Mouse (Mus musculus): Measurements from ENCODE around the gene Epn3.

The Epn3 gene

GRCm38 (mm10) chr11:94495415-94495814 is 4.4 kb downstream of the Epn3 start:
- no peak for DNase-seq

- no peak for DNase-seq
These were observed 8.1 kb downstream of the Epn3 start for GRCm38 (mm10) chr11:94491749-94492099.

DNA sequence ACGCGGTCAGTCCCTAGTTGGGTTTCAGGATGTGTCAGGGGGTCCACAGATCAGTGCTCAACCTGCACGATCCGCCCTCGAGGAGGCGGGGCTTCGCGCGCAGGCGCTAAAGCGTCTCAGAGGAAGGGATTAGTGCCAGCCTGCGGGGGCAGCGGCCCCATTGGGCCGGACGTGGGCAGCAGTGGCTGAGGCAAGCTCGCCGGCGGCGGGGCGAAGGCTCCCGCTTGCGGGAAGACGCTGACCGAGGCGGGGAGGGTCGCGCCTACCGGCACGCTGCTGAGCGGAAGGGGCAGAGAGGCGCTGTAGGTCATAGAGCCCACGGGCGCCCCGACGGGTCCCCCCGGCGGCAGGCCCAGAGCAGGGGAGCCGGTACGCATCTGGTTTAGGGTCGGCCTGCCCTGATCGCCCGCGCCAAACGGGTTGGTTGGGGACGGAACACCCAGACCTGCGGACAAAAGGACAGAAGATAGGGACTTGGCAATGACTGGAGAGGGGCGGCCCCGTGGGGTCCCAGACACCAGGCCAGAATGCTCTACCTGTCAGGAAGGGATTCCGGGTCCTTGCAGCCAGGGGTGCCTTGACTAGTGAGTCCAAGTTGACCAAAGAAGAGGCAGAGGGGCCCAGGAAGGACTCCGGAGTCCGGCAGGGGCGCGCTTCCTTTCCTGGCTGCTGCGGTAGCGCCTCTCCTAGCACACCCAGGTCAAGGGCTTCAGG is 8.6 kb downstream of the Epn3 start:
- peak; percentile 83 to 85 for DNase-seq

DNA sequence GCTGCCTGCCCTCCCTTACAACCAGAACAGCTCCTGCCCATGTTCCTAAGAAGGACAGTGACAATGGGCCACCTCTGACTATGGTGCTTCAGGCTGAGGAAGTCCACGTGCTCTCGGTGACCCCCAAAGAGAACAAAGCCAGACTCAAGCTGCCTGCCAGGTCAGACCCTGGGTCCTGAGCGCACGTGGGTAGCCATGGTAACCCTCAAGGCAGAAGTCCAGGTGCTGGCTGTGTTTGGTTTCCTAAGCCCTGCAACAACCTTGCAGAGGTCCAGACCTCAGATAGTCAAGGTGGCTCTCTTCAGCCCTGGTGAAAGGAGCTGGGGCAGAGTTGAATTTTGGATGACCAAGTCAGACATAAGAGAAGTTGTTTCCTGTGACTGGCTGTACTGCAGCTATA is 10.0 kb downstream of the Epn3 start:
- DNase-seq = peak; percentile 57 to 67

GRCm38 (mm10) chr11:94488767-94489533 is 10.8 kb downstream of the Epn3 start:
- DNase-seq = peak; percentile 44 to 50

- DNase-seq = peak; percentile 94 to 97
These were observed 13.8 kb downstream of the Epn3 start, which contains the start of gene Spata20 for GRCm38 (mm10) chr11:94486001-94486400. Gene Spata20, minus strand, starts transcription at chr11:94486179.

DNA sequence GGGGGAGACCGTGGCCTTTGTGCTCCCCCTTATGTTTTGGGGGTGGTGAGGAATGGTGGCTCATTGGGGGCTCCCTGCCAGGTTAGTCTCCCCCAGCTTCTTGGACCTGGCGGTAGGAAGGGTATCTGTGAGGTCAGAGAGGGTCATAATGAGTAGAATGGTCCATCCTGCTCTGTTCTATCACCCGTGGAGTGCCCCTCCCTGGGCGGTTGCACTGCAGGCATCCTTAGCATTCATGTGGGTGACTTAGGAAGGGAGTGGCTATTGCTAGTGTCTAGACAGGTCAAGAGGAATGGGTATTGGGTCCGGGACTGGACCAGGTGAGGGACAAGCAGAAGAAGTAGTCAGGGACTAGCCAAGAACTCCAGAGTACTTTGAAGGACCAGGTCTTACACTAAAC is 14.6 kb downstream of the Epn3 start:
- no peak for DNase-seq

- DNase-seq = no peak
These were observed 15.1 kb downstream of the Epn3 start for GRCm38 (mm10) chr11:94484636-94485035.

DNA sequence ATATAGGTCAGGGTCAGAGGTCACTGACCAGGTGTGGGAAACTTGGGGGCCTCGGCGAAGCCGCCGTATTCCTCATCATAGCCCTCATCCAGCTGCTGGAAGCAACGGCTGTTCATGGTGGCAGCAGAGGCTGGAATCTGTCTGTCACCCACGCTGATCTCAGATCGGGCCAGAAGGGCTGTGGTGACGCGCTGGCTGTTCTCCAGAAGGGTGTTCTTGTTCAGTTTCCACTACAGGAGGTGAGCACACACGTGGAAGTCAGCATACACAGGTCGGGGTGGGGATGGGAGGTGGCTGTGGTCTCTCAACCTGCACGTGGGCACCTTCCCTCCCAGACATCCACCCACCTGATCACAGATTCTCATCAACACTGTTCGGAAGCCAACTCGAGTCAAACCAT is 15.9 kb downstream of the Epn3 start:
- DNase-seq = peak; percentile 53 to 58

DNA sequence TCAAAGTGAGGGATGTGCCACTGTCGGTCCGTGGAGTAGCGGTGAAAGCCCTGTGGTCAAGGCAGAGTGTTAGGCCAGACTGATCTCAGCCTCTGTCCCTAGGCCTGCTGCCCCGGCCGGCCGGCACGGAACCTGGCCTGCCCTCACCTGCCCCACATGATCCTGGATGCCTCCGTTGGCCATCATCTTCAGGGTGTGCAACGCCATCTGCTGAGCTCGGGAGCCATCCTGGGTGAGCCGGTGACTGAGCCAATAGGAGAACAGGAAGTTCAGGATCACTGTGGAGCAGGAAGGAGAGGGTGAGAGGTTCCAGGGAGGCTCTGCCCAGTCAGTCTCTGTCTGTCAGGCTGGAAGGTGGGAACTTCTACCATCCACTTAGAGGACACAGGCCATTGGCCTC is 16.3 kb downstream of the Epn3 start:
- peak; percentile 78 to 85 for DNase-seq

- no peak for DNase-seq
These were observed 17.0 kb downstream of the Epn3 start for GRCm38 (mm10) chr11:94482738-94483137.

GRCm38 (mm10) chr11:94481963-94482362 is 17.8 kb downstream of the Epn3 start:
- no peak for DNase-seq

DNA sequence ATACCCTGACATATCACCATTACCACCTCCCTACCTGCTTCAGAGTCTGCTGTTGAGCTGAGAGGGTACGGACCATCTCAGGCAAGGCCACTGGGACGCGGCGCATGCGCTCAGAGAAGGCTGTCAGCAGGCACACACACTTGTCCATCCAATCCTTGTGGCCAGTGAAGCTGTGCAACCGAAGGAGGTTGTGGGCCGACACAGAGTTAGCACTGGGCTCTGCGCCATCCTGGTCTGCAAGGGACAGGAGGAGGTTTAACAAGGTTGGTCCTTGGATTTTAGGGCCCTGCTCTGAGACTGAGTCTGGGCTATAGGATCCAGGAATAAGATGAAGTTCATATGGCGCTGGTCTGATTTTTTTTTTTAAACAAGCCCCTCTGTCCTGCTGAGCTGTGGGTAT is 19.4 kb downstream of the Epn3 start:
- peak; percentile 55 to 58 for DNase-seq

GRCm38 (mm10) chr11:94477651-94478050 is 22.1 kb downstream of the Epn3 start:
- DNase-seq = peak; percentile 89 to 92

- peak; percentile 60 to 70 for DNase-seq
These were observed 24.1 kb downstream of the Epn3 start for GRCm38 (mm10) chr11:94475722-94476121.

- DNase-seq = no peak
These were observed 25.2 kb downstream of the Epn3 start for GRCm38 (mm10) chr11:94474544-94474910.

DNA sequence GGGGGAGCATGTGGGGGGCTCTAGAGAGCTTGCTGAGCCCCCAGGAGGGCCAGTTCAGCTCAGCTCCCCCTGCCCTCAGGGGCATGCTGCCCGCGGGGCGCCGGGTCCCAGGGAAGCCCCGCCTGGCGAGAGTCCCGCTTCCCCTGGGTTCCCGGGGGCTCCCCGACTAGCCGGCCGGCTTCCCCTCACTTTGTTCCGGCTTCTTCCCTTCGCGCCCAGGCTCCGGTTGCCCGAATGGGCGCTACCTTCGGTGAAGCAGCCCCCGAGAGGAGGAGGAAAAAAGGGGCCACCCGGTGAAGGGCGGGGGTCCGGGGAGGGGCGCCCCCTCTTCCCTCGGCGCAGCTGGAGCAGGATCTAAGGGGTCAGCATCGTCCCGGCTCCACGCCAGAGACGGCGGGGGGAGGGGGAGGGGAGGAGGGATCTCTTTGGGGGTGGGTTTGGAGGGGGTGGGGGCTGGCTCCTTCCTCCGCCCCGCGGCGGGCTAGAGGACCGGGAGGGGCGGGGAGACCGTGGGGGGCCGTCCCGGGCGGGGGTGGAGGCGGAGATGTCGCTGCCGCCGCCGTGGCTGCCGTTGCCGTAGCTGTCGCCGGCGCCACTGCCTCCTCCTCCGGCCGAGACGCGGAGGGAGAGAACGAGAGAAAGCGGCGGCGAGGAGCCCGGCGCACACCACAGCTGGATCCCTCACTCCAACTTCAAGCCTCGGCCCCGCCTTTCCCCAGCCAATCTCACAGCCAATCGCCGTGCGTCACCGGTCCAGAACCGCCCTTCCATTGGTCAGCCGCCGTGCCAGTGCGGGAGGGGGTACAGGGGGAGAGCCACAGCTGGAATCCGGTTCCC is 25.8 kb downstream of the Epn3 start, which contains the start of gene Cacna1g:
Cacna1g (minus strand) TSS at position 492 of the 837 bp plus-strand sequence.
- peak; percentile 92 to 93 for DNase-seq

GRCm38 (mm10) chr11:94472916-94473706 is 26.7 kb downstream of the Epn3 start:
- DNase-seq = peak; percentile 57 to 64

- DNase-seq = peak in 1 of 2 experiments; percentile 66
These were observed 27.2 kb downstream of the Epn3 start for GRCm38 (mm10) chr11:94472585-94472915.

GRCm38 (mm10) chr11:94471740-94472584 is 27.8 kb downstream of the Epn3 start:
- DNase-seq = peak; percentile 62

- no peak for DNase-seq
These were observed 29.4 kb downstream of the Epn3 start for GRCm38 (mm10) chr11:94470391-94470790.
